Mouse (Mus musculus) ES-Bruce4 (cell line): ENCODE measurements at regions not wholly inside any gene's neighbourhood (a gene's known extent, or its start where the extent isn't known, plus 50 kb on each side); places are given as distances from the start of the nearest gene placed in this dataset.

Experiments
- CTCF ChIP-seq: IDR thresholded peaks from one replicate; pipeline ENCODE4 v1.8.1; 2011; ENCODE audit warnings: low read depth, low read length
- EP300 ChIP-seq: IDR thresholded peaks from 2 replicates; pipeline ENCODE4 v1.6.1; 2011; ENCODE audit warnings: low read depth, low read length; ENCODE audit not compliant: insufficient read depth
- POLR2A ChIP-seq: IDR thresholded peaks from one replicate; pipeline ENCODE4 v1.8.1; 2011; ENCODE audit warnings: low read length; ENCODE audit not compliant: insufficient read depth

GRCm38 (mm10) chr13:84644024-84644423, 421.9 kb downstream of the Tmem161b start:
- TF ChIP-seq EP300, result no peak
- TF ChIP-seq CTCF, result no peak
- no peak for TF ChIP-seq POLR2A
